ENCODE assay signal across 9 mouse cellular contexts in genomic region chr2:173275343-173276201, GRCm38 (mm10). TPM values are rescaled to one million over a fixed set of nuclear protein-coding genes. Genes with fewer than 3 reads are reported as not detected.
DNase-seq lines count a peak whose midpoint lies in the region; ATAC-seq and TF ChIP-seq lines count a peak whose summit lies in the region.
"Had no signal": no experiment of that assay in that cellular context is flagged by ENCODE, and none has a peak within 500 bp of the region (broad histone marks: within the 10 kb centered on the region; RNA-seq: fewer than 3 reads in every experiment).

No protein-coding gene starts in this region.

- no peaks in the 10 kb centered on the region for H3K9me3 ChIP-seq in embryonic facial prominence, embryonic 14.5 days (ENCODE audit: control insufficient read depth, low read length)
- no peaks in the 10 kb centered on the region for H3K9me3 ChIP-seq in heart, postnatal 0 days (replicated peaks; ENCODE audit: control insufficient read depth, low read length)
- H3K9me3 ChIP-seq in midbrain, embryonic 12.5 days, result no peaks in the 10 kb centered on the region

- ATAC-seq in embryonic facial prominence, embryonic 14.5 days (ENCODE audit: low read depth), result peak; percentile 16; the same call in 1 of the 2 replicates
- ATAC-seq in heart, postnatal 0 days (ENCODE audit: insufficient read depth, low read depth), result peak; percentile 47
- peak; percentile 13 for ATAC-seq in midbrain, embryonic 12.5 days (ENCODE audit: low FRiP score, low read depth)

- under 1% methylated on average over 40 of the region's 93 CpGs for WGBS in embryonic facial prominence, embryonic 14.5 days
- under 1% methylated on average over 63 of the region's 93 CpGs for WGBS in heart, postnatal 0 days
- WGBS in midbrain, embryonic 12.5 days, result under 1% methylated on average over 85 of the region's 93 CpGs

- no peaks in the 10 kb centered on the region for H3K27me3 ChIP-seq in embryonic facial prominence, embryonic 14.5 days (replicated peaks; ENCODE audit: control insufficient read depth, insufficient read depth, low read length)
- no peaks in the 10 kb centered on the region for H3K27me3 ChIP-seq in heart, postnatal 0 days (ENCODE audit: control insufficient read depth, insufficient read depth, low read length)
- peaks cover 52% of the 10 kb centered on the region for H3K27me3 ChIP-seq in midbrain, embryonic 12.5 days

- peak overlapping the region; percentile 98 for H3K9ac ChIP-seq in embryonic facial prominence, embryonic 14.5 days (ENCODE audit: low read depth, low read length)
- H3K9ac ChIP-seq in heart, postnatal 0 days (replicated peaks; ENCODE audit: low read depth, low read length), result peak overlapping the region; percentile 90
- H3K9ac ChIP-seq in midbrain, embryonic 12.5 days (replicated peaks), result peak overlapping the region; percentile 97

- peak; percentile 18 for DNase-seq in cerebellum, adult 11-12 months
- DNase-seq in cerebellum, postnatal 4 days (ENCODE audit: low spot score in 2 of 2), result no peak
- peak; percentile 62 to 71 for DNase-seq in adrenal gland, adult 18-20 months (ENCODE audit: low spot score in 2 of 2)
- peak; percentile 60 for DNase-seq in embryonic facial prominence, embryonic 14.5 days (ENCODE audit: low spot score)
- DNase-seq in heart, postnatal 0 days (ENCODE audit: low spot score), result peak; percentile 58
- peak; percentile 54 to 58 for DNase-seq in left cerebral cortex, postnatal 36 days (ENCODE audit: low spot score in 2 of 2)
- DNase-seq in thymus, postnatal 0 days (ENCODE audit: low spot score), result peak; percentile 43

- H3K4me1 ChIP-seq in embryonic facial prominence, embryonic 14.5 days (ENCODE audit: control insufficient read depth, insufficient read depth, low read length), result peaks cover 45% of the 10 kb centered on the region
- H3K4me1 ChIP-seq in heart, postnatal 0 days (ENCODE audit: control insufficient read depth, insufficient read depth), result peaks cover 29% of the 10 kb centered on the region
- peaks cover 50% of the 10 kb centered on the region for H3K4me1 ChIP-seq in midbrain, embryonic 12.5 days

- H3K4me2 ChIP-seq in embryonic facial prominence, embryonic 14.5 days (ENCODE audit: low read depth, low read length), result peak overlapping the region; percentile 87
- peak overlapping the region; percentile 90 for H3K4me2 ChIP-seq in heart, postnatal 0 days (ENCODE audit: low read depth, low read length)
- peak overlapping the region; percentile 80 for H3K4me2 ChIP-seq in midbrain, embryonic 12.5 days (replicated peaks)

- no peak for TF ChIP-seq EP300 in heart, postnatal 0 days (IDR thresholded peaks at IDR 0.05; ENCODE audit: low read depth)

- no peaks in the 10 kb centered on the region for H3K36me3 ChIP-seq in embryonic facial prominence, embryonic 14.5 days (ENCODE audit: control insufficient read depth, insufficient read depth, low read length)
- H3K36me3 ChIP-seq in heart, postnatal 0 days (replicated peaks; ENCODE audit: control insufficient read depth, insufficient read depth, low read length), result no peaks in the 10 kb centered on the region
- H3K36me3 ChIP-seq in midbrain, embryonic 12.5 days, result no peaks in the 10 kb centered on the region

- TF ChIP-seq CTCF in heart, postnatal 0 days (IDR thresholded peaks at IDR 0.05; ENCODE audit: low read depth), result no peak

- H3K27ac ChIP-seq in embryonic facial prominence, embryonic 14.5 days (replicated peaks; ENCODE audit: low read depth, low read length), result peak overlapping the region; percentile 94
- peak overlapping the region; percentile 94 for H3K27ac ChIP-seq in heart, postnatal 0 days (ENCODE audit: low read depth)
- peak overlapping the region; percentile 81 for H3K27ac ChIP-seq in midbrain, embryonic 12.5 days (replicated peaks)
- H3K27ac ChIP-seq: macrophage had no signal

- intact Hi-C loops in left cerebral cortex, postnatal 36 days (cut with DNase I), result loop anchor here (2.0 kb wide), 2 partner anchors 25 to 31 kb away; no protein-coding TSS in a partner anchor

- peak overlapping the region; percentile 94 for H3K4me3 ChIP-seq in embryonic facial prominence, embryonic 14.5 days (ENCODE audit: low read depth, low read length)
- H3K4me3 ChIP-seq in heart, postnatal 0 days (ENCODE audit: low read depth, low read length), result peak overlapping the region; percentile 80
- peak overlapping the region; percentile 93 for H3K4me3 ChIP-seq in midbrain, embryonic 12.5 days

RNA-seq across cellular contexts. Expression of gene Pmepa1, which starts 0.8 kb away (rescaled TPM):
- total RNA-seq in adrenal gland, adult 18-20 months (2021), result 10 to 100 TPM; 39.1 to 86.4 TPM
- 10.1 and 11.0 TPM in 2 replicates for polyA plus RNA-seq in embryonic facial prominence, embryonic 14.5 days (2014; fragmentation: Nextera tagmentation; extraction: Ambion mirVana)
- total RNA-seq in heart, postnatal 0 days (2014; rRNA removed; ENCODE audit: low replicate concordance), result 6.3 and 12.9 TPM in 2 replicates
- 4.3 and 4.4 TPM in 2 replicates for polyA plus RNA-seq in heart, postnatal 0 days (2015; fragmentation: Nextera tagmentation; extraction: Ambion mirVana)
- 10 to 100 TPM; 38.2 to 50.7 TPM for total RNA-seq in left cerebral cortex, postnatal 36 days (2021)
- polyA plus RNA-seq in midbrain, embryonic 12.5 days (2016; fragmentation: Nextera tagmentation; extraction: Ambion mirVana), result 4.6 and 4.8 TPM in 2 replicates
- 3.1 and 4.2 TPM in 2 replicates for polyA plus RNA-seq in thymus, postnatal 0 days (2015; fragmentation: Nextera tagmentation; extraction: Ambion mirVana)

RNA-seq across cellular contexts. Expression of gene Zbp1, which starts 56.8 kb away (rescaled TPM):
- total RNA-seq in adrenal gland, adult 18-20 months (2021), result 1 to 10 TPM; 2.7 to 3.5 TPM
- 0.54 and 1.4 TPM in 2 replicates for polyA plus RNA-seq in embryonic facial prominence, embryonic 14.5 days (2014; fragmentation: Nextera tagmentation; extraction: Ambion mirVana)
- 3.1 TPM in 1 of 2 replicates, not detected in the other for total RNA-seq in heart, postnatal 0 days (2014; rRNA removed; ENCODE audit: low replicate concordance)
- 0.36 and 1.1 TPM in 2 replicates for polyA plus RNA-seq in heart, postnatal 0 days (2015; fragmentation: Nextera tagmentation; extraction: Ambion mirVana)
- not detected for total RNA-seq in left cerebral cortex, postnatal 36 days (2021)
- 0.63 and 0.80 TPM in 2 replicates for polyA plus RNA-seq in midbrain, embryonic 12.5 days (2016; fragmentation: Nextera tagmentation; extraction: Ambion mirVana)
- 42.1 and 52.8 TPM in 2 replicates for polyA plus RNA-seq in thymus, postnatal 0 days (2015; fragmentation: Nextera tagmentation; extraction: Ambion mirVana)

Comparison
In these comparisons a context has a peak if more than half of its experiments do, and no peak if none do; other contexts are left out.
1. DNase-seq: peak in cerebellum, adult 11-12 months (single experiment), adrenal gland, adult 18-20 months (2 of 2), embryonic facial prominence, embryonic 14.5 days (single experiment), heart, postnatal 0 days (single experiment), left cerebral cortex, postnatal 36 days (2 of 2) and thymus, postnatal 0 days (single experiment); none in cerebellum, postnatal 4 days (0 of 2).
2. RNA of gene Zbp1, which starts 56.8 kb away (polyA plus RNA-seq): 42.1 to 52.8 TPM in thymus, postnatal 0 days; 0.36 to 1.1 TPM in heart, postnatal 0 days, 0.63 to 0.80 TPM in midbrain, embryonic 12.5 days and 0.54 to 1.4 TPM in embryonic facial prominence, embryonic 14.5 days; every median in the first group is over 10 times any median in the second.
3. Peak in every context shown above with its lines, with median percentiles within 50 percentile points of each other: ATAC-seq, H3K27ac ChIP-seq, H3K4me2 ChIP-seq, H3K4me3 ChIP-seq and H3K9ac ChIP-seq.